Mouse (Mus musculus): Measurements from ENCODE around the gene Pate4. TPM values are rescaled to one million over a fixed set of nuclear protein-coding genes. Genes with fewer than 3 reads are reported as not detected.

Pate4 gene
- total RNA-seq, 2 experiments from 2014 or later: not detected

Other genes with a start within 250 kb of the Pate4 start
- 1 to 10 TPM; 8.0 to 9.1 TPM for gene Cdon, start 190.8 kb downstream of the Pate4 start, total RNA-seq (2021)
- gene Gm1113, start 93.7 kb downstream of the Pate4 start, total RNA-seq (2021): not detected
- 10 to 100 TPM; 14.2 to 16.4 TPM for gene Ddx25, start 53.4 kb downstream of the Pate4 start, total RNA-seq (2021)
- gene Pus3, start 53.3 kb downstream of the Pate4 start, total RNA-seq (2021): 10 to 100 TPM in 1 of 2 experiments, 1 to 10 TPM in 1; 10.0 to 12.7 TPM
- gene Pate2, start 41.7 kb downstream of the Pate4 start, total RNA-seq (2021): 1 to 10 TPM in 1 of 2 experiments, under 1 TPM in 1; 0.95 to 1.1 TPM
- gene Hyls1, start 41.5 kb downstream of the Pate4 start, total RNA-seq (2021): 1 to 10 TPM; 7.3 to 8.0 TPM
- gene Pate3, start 36.3 kb upstream of the Pate4 start, total RNA-seq (2021): not detected
- gene Pate1, start 75.4 kb upstream of the Pate4 start, total RNA-seq (2021): not detected
- gene Gm17677, start 129.1 kb upstream of the Pate4 start, total RNA-seq (2021): not detected
- not detected for gene Gm17727, start 166.2 kb upstream of the Pate4 start, total RNA-seq (2021)
- gene Gm27235, start 178.2 kb upstream of the Pate4 start, total RNA-seq (2021): not detected
- gene D730048I06Rik, start 178.2 kb upstream of the Pate4 start, total RNA-seq (2021): not detected
- gene 9230110F15Rik, start 232.2 kb upstream of the Pate4 start, total RNA-seq (2021): not detected